Mouse (Mus musculus) liver, postnatal 0 days (tissue): ENCODE measurements around the gene Tacc2. TPM values are rescaled to one million over a fixed set of nuclear protein-coding genes. Genes with fewer than 3 reads are reported as not detected.

Experiments
- ATAC-seq: fragments of 200-750 bp; cut with Nextera tagmentation; 2 replicates; pipeline ENCODE4 v1.8.0; 2017; ENCODE audit warnings: mild to moderate bottlenecking, moderate library complexity
- DNase-seq: peaks from one replicate; pipeline ENCODE4 v3.0.0-alpha.2; 2016
- H3K27ac ChIP-seq: fragments of 300-500 bp; sonication (generic); 2 replicates; pipeline ENCODE4 v1.5.1; 2014; ENCODE audit warnings: antibody characterized with exemption, moderate library complexity, mild to moderate bottlenecking, low read depth
- H3K27me3 ChIP-seq: fragments of 300-500 bp; sonication (generic); 2 replicates; pipeline ENCODE4 v1.6.1; 2014; ENCODE audit warnings: low read length, control low read depth, mixed read lengths; ENCODE audit not compliant: insufficient read depth
- H3K36me3 ChIP-seq: fragments of 300-500 bp; sonication (generic); replicated peaks from 2 replicates; pipeline ENCODE4 v1.6.1; 2014; ENCODE audit warnings: mild to moderate bottlenecking, control low read depth, low read length, moderate library complexity, mixed read lengths; ENCODE audit not compliant: insufficient read depth
- H3K4me1 ChIP-seq: fragments of 300-500 bp; sonication (generic); 2 replicates; pipeline ENCODE4 v1.6.1; 2014; ENCODE audit warnings: antibody characterized with exemption, mild to moderate bottlenecking, control low read depth; ENCODE audit not compliant: insufficient read depth
- H3K4me2 ChIP-seq: fragments of 300-500 bp; sonication (generic); 2 replicates; pipeline ENCODE4 v1.6.1; 2014; ENCODE audit warnings: low read depth, mild to moderate bottlenecking, low read length, moderate library complexity, mixed read lengths
- H3K4me3 ChIP-seq: fragments of 300-500 bp; sonication (generic); 2 replicates; pipeline ENCODE4 v1.5.1; 2014; ENCODE audit warnings: low read depth, low read length
- H3K9ac ChIP-seq: fragments of 300-500 bp; sonication (generic); replicated peaks from 2 replicates; pipeline ENCODE4 v1.6.1; 2014; ENCODE audit warnings: mild to moderate bottlenecking, moderate library complexity
- H3K9me3 ChIP-seq: fragments of 300-500 bp; sonication (generic); 2 replicates; pipeline ENCODE4 v1.6.1; 2016; ENCODE audit warnings: mild to moderate bottlenecking, control low read depth, low read length, mixed read lengths
- CTCF ChIP-seq: sonication (generic); IDR thresholded peaks from 2 replicates; pipeline ENCODE4 v1.5.1; 2016; ENCODE audit warnings: antibody characterized with exemption, low read depth
- EP300 ChIP-seq: IDR thresholded peaks from 2 replicates; pipeline ENCODE4 v1.6.1; 2016; ENCODE audit warnings: antibody characterized with exemption, low read depth, mild to moderate bottlenecking
- WGBS: fragments of 180-500 bp; shearing (Covaris S2); extraction: QIAGEN DNeasy Blood & Tissue Kit; methylation state at CpG from one replicate; pipeline ENCODE4 v1.1.7; 2014; ENCODE audit not compliant: insufficient replicate concordance; 5-methylcytosine and 5-hydroxymethylcytosine counted together
- polyA plus RNA-seq: library from polyadenylated mRNA; unstranded; fragments of >200 nt; fragmentation: Nextera tagmentation; extraction: Ambion mirVana; gene quantifications from 2 replicates; pipeline ENCODE4 v1.2.1, GENCODE M21; 2015

The Tacc2 gene
- polyA plus RNA-seq, 1 experiment from 2014 or later = 3.5 TPM

DNA sequence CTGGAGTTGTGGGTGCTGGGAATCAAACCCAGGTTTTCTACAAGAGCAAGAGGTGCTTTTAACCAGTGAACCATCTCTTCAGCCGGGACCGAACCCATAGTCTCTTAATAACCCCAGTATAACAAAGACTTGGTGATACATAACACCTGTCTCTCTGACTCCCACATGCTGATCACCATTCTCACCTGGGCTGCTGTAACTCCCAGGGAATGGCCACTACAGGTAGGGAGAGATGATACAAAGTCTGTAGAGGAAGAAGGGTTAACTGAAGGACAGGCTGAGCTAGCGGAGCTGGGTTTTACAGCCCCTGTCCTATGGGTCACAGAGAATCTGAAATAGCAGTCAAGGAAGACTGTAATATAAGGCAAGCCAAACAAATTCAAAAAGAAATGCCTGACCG lies 34.1 kb upstream of the Tacc2 start:
- WGBS = 97% methylated on average over 4 of the region's 4 CpGs
- Histone ChIP-seq H3K27me3 (no peaks in the 10 kb centered on the region), H3K9ac (no peak overlapping the region), H3K4me3 (no peak overlapping the region), H3K4me2 (no peak overlapping the region), H3K36me3 (peaks cover 58% of the 10 kb centered on the region), H3K27ac (no peak overlapping the region), H3K4me1 (peaks cover 16% of the 10 kb centered on the region), H3K9me3 (no peaks in the 10 kb centered on the region)
- no peak for DNase-seq
- ATAC-seq = no peak
- TF ChIP-seq CTCF (no peak), EP300 (no peak)

DNA sequence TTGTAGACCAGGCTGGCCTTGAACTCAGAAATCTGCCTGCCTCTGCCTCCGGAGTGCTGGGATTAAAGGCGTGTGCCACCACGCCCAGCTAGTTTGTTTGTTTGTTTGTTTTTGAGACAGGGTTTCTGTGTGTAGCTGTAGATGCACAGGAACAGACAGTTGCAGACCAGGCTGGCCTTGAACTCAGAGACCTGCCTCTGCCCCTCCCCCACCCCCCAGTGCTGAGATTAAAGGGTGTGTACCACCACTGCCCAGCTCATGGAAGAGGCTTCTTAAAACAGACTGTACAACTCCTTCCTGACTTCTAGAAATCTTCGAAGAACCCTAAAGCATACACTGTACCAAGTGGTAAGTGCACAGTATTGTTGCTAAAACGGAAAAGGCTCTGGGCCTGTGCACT lies 31.8 kb upstream of the Tacc2 start:
- WGBS = 75% methylated on average over 5 of the region's 5 CpGs
- no peak for DNase-seq
- peak overlapping the region; percentile 88 for H3K9ac ChIP-seq
- H3K36me3 ChIP-seq = peaks cover 36% of the 10 kb centered on the region
- TF ChIP-seq CTCF (no peak), EP300 (no peak)
- no peaks in the 10 kb centered on the region for H3K9me3 ChIP-seq
- peak overlapping the region; percentile 81 for H3K4me3 ChIP-seq
- ATAC-seq = no peak
- peaks cover 16% of the 10 kb centered on the region for H3K4me1 ChIP-seq
- H3K27me3 ChIP-seq = no peaks in the 10 kb centered on the region
- peak overlapping the region; percentile 97 for H3K27ac ChIP-seq
- peak overlapping the region; percentile 74 for H3K4me2 ChIP-seq

DNA sequence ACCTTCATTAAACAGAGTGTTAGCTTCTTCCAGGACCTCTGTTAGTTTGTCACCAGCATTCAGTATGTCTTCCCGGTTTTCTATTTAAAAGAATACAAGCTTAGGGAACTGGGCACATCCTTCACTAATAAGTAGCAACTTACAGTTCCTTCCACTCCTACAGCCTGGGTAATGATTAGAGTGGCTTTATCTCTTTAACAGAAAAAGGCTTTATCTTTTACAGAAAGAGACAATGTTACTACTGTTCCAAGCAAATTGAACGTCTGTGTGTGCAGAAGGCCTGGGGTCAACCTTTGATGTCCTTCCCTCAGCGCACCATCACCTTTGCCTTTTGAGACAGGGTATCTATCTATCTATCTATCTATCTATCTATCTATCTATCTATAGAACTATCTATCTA lies 31.3 kb upstream of the Tacc2 start:
- Histone ChIP-seq H3K36me3 (peaks cover 34% of the 10 kb centered on the region), H3K27me3 (no peaks in the 10 kb centered on the region), H3K4me3 (peak overlapping the region; percentile 81), H3K9me3 (no peaks in the 10 kb centered on the region), H3K9ac (peak overlapping the region; percentile 88), H3K27ac (peak overlapping the region; percentile 97), H3K4me1 (peaks cover 16% of the 10 kb centered on the region), H3K4me2 (peak overlapping the region; percentile 74)
- no peak for TF ChIP-seq EP300
- no peak for TF ChIP-seq CTCF
- ATAC-seq (no peak), DNase-seq (no peak)
- WGBS = 37% methylated on average over 3 of the region's 3 CpGs

DNA sequence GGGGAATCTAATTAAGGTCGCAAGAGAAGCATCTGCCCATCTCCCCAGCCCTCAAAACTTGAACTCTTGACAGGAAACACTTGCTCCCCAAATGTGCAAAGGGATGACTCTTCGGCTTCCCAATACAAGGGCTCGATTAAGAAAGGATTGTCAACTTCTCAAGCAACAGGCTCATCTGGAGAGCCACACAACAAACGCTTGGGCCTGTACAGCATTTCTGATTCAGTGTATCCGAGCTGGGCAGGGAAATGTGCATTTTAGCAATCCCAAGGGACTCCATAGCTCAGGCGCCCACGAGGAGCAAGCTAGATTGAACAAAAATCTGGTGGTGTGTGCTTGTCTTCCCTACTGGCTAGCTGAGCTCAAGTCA lies 30.8 kb upstream of the Tacc2 start:
- Histone ChIP-seq H3K27me3 (no peaks in the 10 kb centered on the region), H3K27ac (peak overlapping the region; percentile 97), H3K36me3 (peaks cover 32% of the 10 kb centered on the region), H3K9ac (peak overlapping the region; percentile 88), H3K9me3 (no peaks in the 10 kb centered on the region), H3K4me2 (peak overlapping the region; percentile 74), H3K4me3 (peak overlapping the region; percentile 81), H3K4me1 (peaks cover 16% of the 10 kb centered on the region)
- no peak for TF ChIP-seq CTCF
- TF ChIP-seq EP300 = no peak
- ATAC-seq (no peak; the same call in 1 of the 2 replicates), DNase-seq (no peak)
- 2% methylated on average over 7 of the region's 7 CpGs for WGBS

DNA sequence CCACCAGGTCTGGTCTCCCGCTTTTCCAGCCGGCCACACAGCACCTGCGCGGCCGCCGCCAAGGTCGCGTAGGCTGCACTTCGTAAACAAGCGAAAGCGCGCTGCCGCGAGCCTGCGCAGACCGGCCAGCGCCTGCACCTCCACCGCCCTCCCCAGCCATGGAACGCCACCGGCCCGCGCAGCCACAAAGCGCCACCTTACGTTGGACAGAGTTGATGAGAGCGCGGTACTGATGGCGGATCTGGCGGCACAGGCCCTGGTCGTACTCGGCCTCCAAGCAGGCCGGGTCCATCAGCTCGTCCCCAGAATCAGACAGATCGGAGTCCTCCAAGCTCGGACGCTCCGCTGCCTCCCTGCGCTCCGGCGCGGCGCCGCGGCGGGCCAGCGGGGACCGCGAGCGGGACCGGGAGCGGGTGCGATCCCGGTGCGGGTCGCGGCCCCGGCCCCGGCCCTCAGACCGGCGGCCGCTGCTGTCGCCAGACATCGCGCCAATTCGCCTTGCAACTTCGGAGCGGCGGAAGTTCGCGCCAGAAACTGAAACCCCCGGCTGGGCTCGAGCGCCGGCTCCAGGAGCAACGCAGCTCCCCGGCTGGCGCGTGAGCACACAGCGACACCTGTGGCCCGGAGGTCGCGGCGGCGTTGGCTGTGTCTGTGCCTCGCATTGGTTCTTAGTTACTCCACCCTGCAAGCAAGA lies 30.3 kb upstream of the Tacc2 start:
- H3K36me3 ChIP-seq = peaks cover 29% of the 10 kb centered on the region
- no peaks in the 10 kb centered on the region for H3K9me3 ChIP-seq
- 1% methylated on average over 81 of the region's 84 CpGs for WGBS
- peak overlapping the region; percentile 74 for H3K4me2 ChIP-seq
- ATAC-seq = peak; percentile 94
- peak overlapping the region; percentile 97 for H3K27ac ChIP-seq
- peak overlapping the region; percentile 81 for H3K4me3 ChIP-seq
- peak; percentile 94 for TF ChIP-seq CTCF
- no peak for TF ChIP-seq EP300
- peak overlapping the region; percentile 88 for H3K9ac ChIP-seq
- H3K4me1 ChIP-seq = peaks cover 16% of the 10 kb centered on the region
- no peaks in the 10 kb centered on the region for H3K27me3 ChIP-seq
- peak; percentile 96 for DNase-seq

DNA sequence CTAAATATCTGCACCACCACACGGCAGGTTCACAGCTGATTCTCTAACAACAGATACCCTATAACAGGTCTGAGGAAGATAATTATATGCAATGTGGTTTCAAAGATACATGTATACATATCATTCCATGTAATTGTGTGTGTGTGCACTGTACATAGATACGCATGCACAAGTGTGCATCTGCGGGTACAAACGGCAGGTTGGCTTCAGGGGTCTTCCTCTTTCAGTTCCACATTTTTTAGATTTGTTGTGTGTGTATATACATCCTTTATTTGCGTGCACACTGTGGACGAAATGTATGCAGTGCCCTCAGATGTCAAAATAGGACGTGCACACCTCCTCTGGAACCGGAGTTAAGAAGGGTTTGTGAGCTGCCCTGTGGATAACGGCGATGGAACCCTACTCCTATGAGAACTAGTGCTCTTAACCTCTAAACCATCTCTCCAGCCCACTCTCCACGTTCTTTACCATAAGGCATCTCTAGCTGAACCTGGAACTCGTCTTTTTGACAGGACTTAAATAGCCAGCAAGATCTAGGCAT lies 29.5 kb upstream of the Tacc2 start:
- ATAC-seq = no peak
- H3K4me1 ChIP-seq = peaks cover 16% of the 10 kb centered on the region
- H3K4me3 ChIP-seq = peak overlapping the region; percentile 81
- peak overlapping the region; percentile 42 for H3K4me2 ChIP-seq
- 68% methylated on average over 12 of the region's 12 CpGs for WGBS
- H3K9ac ChIP-seq = 0 out of 2 replicates have a peak overlapping the region, but pooled peaks have one; percentile 16
- no peak for TF ChIP-seq CTCF
- TF ChIP-seq EP300 = no peak
- H3K27me3 ChIP-seq = no peaks in the 10 kb centered on the region
- DNase-seq = no peak
- H3K27ac ChIP-seq = peak overlapping the region; percentile 97; the same call in 1 of the 2 replicates
- no peaks in the 10 kb centered on the region for H3K9me3 ChIP-seq
- peaks cover 22% of the 10 kb centered on the region for H3K36me3 ChIP-seq
